Mouse (Mus musculus) limb, embryonic 14.5 days (tissue): ENCODE measurements at regions not wholly inside any gene's neighbourhood (a gene's known extent, or its start where the extent isn't known, plus 50 kb on each side); places are given as distances from the start of the nearest gene placed in this dataset.
"Not testable (repeated sequence)": the region's sequence is repeated elsewhere in the genome, so short reads cannot be mapped to it uniquely, and the experiment has no call there.

Source experiments
- ATAC-seq: fragments of 200-750 bp; cut with Nextera tagmentation; 2 replicates; pipeline ENCODE4 v1.8.0; 2017; ENCODE audit warnings: low read depth, moderate number of reproducible peaks, moderate TSS enrichment; ENCODE audit not compliant: low FRiP score
- DNase-seq: peaks from one replicate; pipeline ENCODE4 v3.0.0-alpha.2; 2015; ENCODE audit warnings: low spot score
- H3K27ac ChIP-seq: fragments of 300-500 bp; sonication (generic); replicated peaks from 2 replicates; pipeline ENCODE4 v1.5.1; 2014; ENCODE audit warnings: low read depth, mild to moderate bottlenecking, low read length, moderate library complexity, mixed read lengths
- H3K27me3 ChIP-seq: fragments of 300-500 bp; sonication (generic); 2 replicates; pipeline ENCODE4 v1.6.1; 2014; ENCODE audit warnings: low read length, mixed read lengths; ENCODE audit not compliant: control insufficient read depth, insufficient read depth
- H3K36me3 ChIP-seq: fragments of 300-500 bp; sonication (generic); 2 replicates; pipeline ENCODE4 v1.6.1; 2014; ENCODE audit warnings: mild to moderate bottlenecking, low read length, moderate library complexity, mixed read lengths; ENCODE audit not compliant: control insufficient read depth, insufficient read depth
- H3K4me1 ChIP-seq: fragments of 300-500 bp; sonication (generic); 2 replicates; pipeline ENCODE4 v1.6.1; 2014; ENCODE audit warnings: antibody characterized with exemption, low read length, mixed read lengths; ENCODE audit not compliant: control insufficient read depth, insufficient read depth
- H3K4me2 ChIP-seq: fragments of 300-500 bp; sonication (generic); replicated peaks from 2 replicates; pipeline ENCODE4 v1.6.1; 2014; ENCODE audit warnings: low read depth, mild to moderate bottlenecking, low read length, moderate library complexity; ENCODE audit not compliant: severe bottlenecking
- H3K4me3 ChIP-seq: fragments of 300-500 bp; sonication (generic); replicated peaks from 2 replicates; pipeline ENCODE4 v1.5.1; 2014; ENCODE audit warnings: low read length
- H3K9ac ChIP-seq: fragments of 300-500 bp; sonication (generic); 2 replicates; pipeline ENCODE4 v1.6.1; 2014; ENCODE audit warnings: mild to moderate bottlenecking, low read depth, low read length, moderate library complexity; ENCODE audit not compliant: severe bottlenecking
- H3K9me3 ChIP-seq: fragments of 300-500 bp; sonication (generic); 2 replicates; pipeline ENCODE4 v1.6.1; 2016; ENCODE audit warnings: low read length; ENCODE audit not compliant: control insufficient read depth
- POLR2A ChIP-seq: fragments of 200-500 bp; IDR thresholded peaks from 2 replicates; pipeline ENCODE4 v1.8.0; 2012; ENCODE audit warnings: inconsistent platforms, mild to moderate bottlenecking, moderate library complexity, borderline replicate concordance; ENCODE audit not compliant: insufficient read depth, insufficient read length; ENCODE audit errors: extremely low read depth
- WGBS: fragments of 180-500 bp; shearing (Covaris S2); extraction: QIAGEN DNeasy Blood & Tissue Kit; methylation state at CpG from one replicate; pipeline ENCODE4 v1.1.7; 2014; 5-methylcytosine and 5-hydroxymethylcytosine counted together

- no peaks in the 10 kb centered on the region for H3K4me1 ChIP-seq
- H3K36me3 ChIP-seq = no peaks in the 10 kb centered on the region
- TF ChIP-seq POLR2A = no peak
- no peaks in the 10 kb centered on the region for H3K27me3 ChIP-seq
- no peak overlapping the region for H3K4me2 ChIP-seq
- DNase-seq (no peak), ATAC-seq (no peak)
- no peak overlapping the region for H3K27ac ChIP-seq
- no peaks in the 10 kb centered on the region for H3K9me3 ChIP-seq
- WGBS = 58% methylated on average over 2 of the region's 2 CpGs
- no peak overlapping the region for H3K9ac ChIP-seq
- no peak overlapping the region for H3K4me3 ChIP-seq
Measured at GRCm38 (mm10) chr5:77931874-77932273, 524.0 kb upstream of the Igfbp7 start.

- H3K36me3 ChIP-seq = no peaks in the 10 kb centered on the region
- TF ChIP-seq POLR2A = no peak
- H3K4me2 ChIP-seq = no peak overlapping the region
- H3K4me1 ChIP-seq = no peaks in the 10 kb centered on the region
- no peaks in the 10 kb centered on the region for H3K27me3 ChIP-seq
- WGBS = 67% methylated on average over 2 of the region's 2 CpGs
- no peak overlapping the region for H3K4me3 ChIP-seq
- H3K27ac ChIP-seq = no peak overlapping the region
- no peak overlapping the region for H3K9ac ChIP-seq
- ATAC-seq (no peak), DNase-seq (no peak)
- H3K9me3 ChIP-seq = no peaks in the 10 kb centered on the region
Measured at GRCm38 (mm10) chr5:77921186-77921585, 513.3 kb upstream of the Igfbp7 start.

DNA sequence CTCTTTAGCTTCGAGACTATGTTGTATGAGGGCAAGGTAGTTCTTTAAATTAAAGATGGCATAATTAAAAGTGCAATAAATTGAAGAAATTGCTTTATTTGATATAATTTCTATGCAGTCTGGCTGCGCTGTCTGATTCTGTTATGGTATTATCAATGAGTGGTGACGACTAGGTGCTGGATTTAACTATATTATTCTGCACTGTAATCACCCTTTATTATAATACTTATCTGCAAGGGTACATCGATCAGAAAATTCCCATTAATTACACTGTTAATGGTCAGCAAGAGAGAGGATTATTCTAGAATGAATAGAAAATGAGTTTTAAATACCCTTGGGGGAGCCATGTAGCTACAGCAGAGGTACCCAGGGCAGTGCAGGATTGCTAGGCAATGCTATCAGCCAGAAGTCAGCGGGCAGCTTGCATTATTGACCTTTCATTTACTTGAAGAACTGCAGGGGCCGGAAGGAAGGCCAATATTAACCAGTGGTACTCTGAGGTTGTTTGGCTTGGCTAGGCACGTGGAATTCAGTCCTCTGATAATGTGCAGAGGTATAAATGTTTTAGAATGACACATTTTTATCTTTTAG, 509.3 kb upstream of the Igfbp7 start:
- WGBS = 74% methylated on average over 7 of the region's 7 CpGs
- TF ChIP-seq POLR2A = no peak
- ATAC-seq = no peak
- no peaks in the 10 kb centered on the region for H3K9me3 ChIP-seq
- no peaks in the 10 kb centered on the region for H3K4me1 ChIP-seq
- no peaks in the 10 kb centered on the region for H3K36me3 ChIP-seq
- no peak overlapping the region for H3K9ac ChIP-seq
- no peak overlapping the region for H3K4me3 ChIP-seq
- H3K4me2 ChIP-seq = no peak overlapping the region
- no peak overlapping the region for H3K27ac ChIP-seq
- no peaks in the 10 kb centered on the region for H3K27me3 ChIP-seq
- no peak for DNase-seq

DNA sequence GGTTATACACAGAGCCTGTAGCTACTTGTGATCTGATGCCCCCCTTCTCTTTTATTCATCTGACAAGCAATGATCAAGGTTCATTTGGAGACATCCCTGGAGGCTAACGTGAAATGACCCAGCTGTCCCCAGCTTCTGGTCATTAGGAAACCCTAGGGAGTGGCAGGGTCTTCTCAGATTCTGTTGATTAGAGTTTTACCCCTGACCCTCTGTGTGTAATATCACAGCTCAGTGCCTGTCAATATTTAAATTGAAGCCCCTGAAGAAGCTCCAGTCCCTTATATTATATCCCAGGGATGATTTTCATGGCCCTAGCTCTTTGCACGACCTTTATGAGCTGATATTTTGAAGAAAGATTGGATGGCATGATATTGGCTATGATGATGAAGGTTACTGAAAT, 508.5 kb upstream of the Igfbp7 start:
- Histone ChIP-seq H3K36me3 (no peaks in the 10 kb centered on the region), H3K4me1 (no peaks in the 10 kb centered on the region), H3K4me3 (no peak overlapping the region), H3K4me2 (no peak overlapping the region), H3K9ac (no peak overlapping the region), H3K27ac (no peak overlapping the region), H3K9me3 (no peaks in the 10 kb centered on the region), H3K27me3 (no peaks in the 10 kb centered on the region)
- DNase-seq (no peak), ATAC-seq (no peak)
- WGBS = 58% methylated on average over 2 of the region's 2 CpGs
- no peak for TF ChIP-seq POLR2A

DNA sequence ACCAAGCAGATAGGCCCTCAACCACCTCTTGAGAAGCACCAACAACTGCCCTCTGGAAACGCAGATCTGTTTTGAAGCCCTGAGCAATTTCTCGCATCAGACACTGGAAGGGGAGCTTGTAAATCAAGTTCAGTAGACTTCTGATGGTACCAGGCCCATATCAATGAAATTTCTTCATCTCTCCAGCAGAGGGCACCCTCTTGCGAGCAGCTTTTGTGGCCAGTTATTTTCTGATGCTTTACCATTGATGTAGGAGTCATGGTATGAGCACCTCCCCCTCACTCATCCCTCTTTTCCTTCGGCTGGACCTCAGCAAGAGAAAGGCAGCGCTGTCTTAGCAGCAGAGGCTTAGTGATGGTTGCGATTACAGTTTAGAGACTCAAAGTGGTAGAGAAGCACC, 501.4 kb upstream of the Igfbp7 start:
- Histone ChIP-seq H3K4me3 (no peak overlapping the region), H3K4me2 (no peak overlapping the region), H3K27ac (no peak overlapping the region), H3K9me3 (no peaks in the 10 kb centered on the region), H3K36me3 (no peaks in the 10 kb centered on the region), H3K4me1 (no peaks in the 10 kb centered on the region), H3K27me3 (no peaks in the 10 kb centered on the region), H3K9ac (no peak overlapping the region)
- no peak for ATAC-seq
- no peak for DNase-seq
- no peak for TF ChIP-seq POLR2A
- 52% methylated on average over 6 of the region's 6 CpGs for WGBS

DNA sequence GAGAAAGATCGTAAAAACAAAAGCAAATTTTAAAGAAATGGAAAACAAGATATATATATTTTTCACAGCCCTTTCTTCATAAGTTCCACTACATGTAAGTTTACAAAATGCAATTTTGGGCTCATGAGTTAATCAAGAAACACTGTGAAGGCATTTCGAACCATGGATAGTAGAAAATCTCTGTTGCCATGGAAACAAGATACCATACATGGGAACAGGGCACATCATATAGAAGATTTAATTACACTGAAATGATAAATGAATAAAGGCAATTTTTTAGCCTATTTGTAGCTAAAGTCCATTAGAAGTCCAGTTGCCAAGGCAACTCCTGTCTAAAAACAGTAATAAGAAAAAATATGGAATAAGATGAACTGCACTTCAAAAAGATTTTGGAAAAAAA, 484.2 kb upstream of the Igfbp7 start:
- not testable (repeated sequence) for H3K27me3 ChIP-seq, ATAC-seq, H3K27ac ChIP-seq, H3K36me3 ChIP-seq, H3K4me3 ChIP-seq, H3K4me1 ChIP-seq, DNase-seq, H3K9ac ChIP-seq, H3K9me3 ChIP-seq, H3K4me2 ChIP-seq
- 90% methylated on average over 1 of the region's 2 CpGs for WGBS
